Mouse (Mus musculus) G1E (cell line): ENCODE results near the gene Gm6793.

Experiments used
- CTCF ChIP-seq: IDR thresholded peaks from 2 replicates; pipeline ENCODE4 v1.5.1; 2012; ENCODE audit warnings: low read depth, low read length, inconsistent platforms, mixed read lengths
- GATA1 ChIP-seq: IDR thresholded peaks from 2 replicates; pipeline ENCODE4 v1.6.1; 2012; ENCODE audit warnings: borderline replicate concordance, low read length, inconsistent platforms, mixed read lengths
- GATA2 ChIP-seq: IDR thresholded peaks from 2 replicates; pipeline ENCODE4 v1.6.1; 2012; ENCODE audit warnings: low read depth, low read length, inconsistent platforms, borderline replicate concordance
- POLR2AphosphoS5 ChIP-seq: IDR thresholded peaks from 2 replicates; pipeline ENCODE4 v1.6.1; 2012; ENCODE audit warnings: low read depth, low read length, inconsistent platforms; ENCODE audit not compliant: insufficient replicate concordance
- TAL1 ChIP-seq: conservative IDR thresholded peaks from 2 replicates; pipeline ENCODE4 v1.6.1; 2012; ENCODE audit warnings: low read depth, low read length, inconsistent platforms, mixed read lengths

DNA sequence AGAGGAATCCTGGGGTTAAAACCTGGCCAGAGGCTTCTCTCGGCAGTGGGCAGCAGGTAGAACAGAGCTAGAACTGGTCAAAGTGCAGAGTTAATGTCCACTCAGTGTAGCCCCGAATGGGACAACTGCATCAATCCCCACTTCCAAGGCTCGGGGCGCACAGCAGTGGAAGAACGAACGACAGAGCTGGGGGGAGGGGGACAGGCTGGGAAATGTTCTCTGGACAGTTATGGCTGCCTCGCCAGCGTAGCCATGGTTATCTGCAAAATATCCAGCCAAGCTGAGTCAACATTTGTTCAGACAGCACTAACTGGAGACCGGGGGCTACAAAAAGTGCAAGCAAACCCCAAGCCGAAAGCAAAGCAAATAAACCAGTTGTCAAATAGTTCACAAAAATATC is 36.7 kb downstream of the Gm6793 start:
- TF ChIP-seq CTCF (no peak), GATA1 (no peak), POLR2AphosphoS5 (no peak), TAL1 (no peak), GATA2 (no peak)
